Mouse (Mus musculus) hindbrain, embryonic 16.5 days (tissue): Measurements from ENCODE around the gene Prlr. TPM values are rescaled to one million over a fixed set of nuclear protein-coding genes. Genes with fewer than 3 reads are reported as not detected.
A peak's percentile ranks its signal among the peaks of the same experiment; 100 is the strongest.

Source experiments
- ATAC-seq: fragments of 200-750 bp; cut with Nextera tagmentation; 2 replicates; pipeline ENCODE4 v1.8.0; 2017; ENCODE audit warnings: moderate TSS enrichment, moderate library complexity
- H3K27ac ChIP-seq: fragments of 300-500 bp; sonication (generic); 2 replicates; pipeline ENCODE4 v1.5.1; 2014; ENCODE audit warnings: low read depth, mild to moderate bottlenecking, control low read depth, low read length, moderate library complexity
- H3K27me3 ChIP-seq: fragments of 300-500 bp; sonication (generic); replicated peaks from 2 replicates; pipeline ENCODE4 v1.6.1; 2014; ENCODE audit warnings: low read length; ENCODE audit not compliant: control insufficient read depth, insufficient read depth
- H3K36me3 ChIP-seq: fragments of 300-500 bp; sonication (generic); 2 replicates; pipeline ENCODE4 v1.6.1; 2014; ENCODE audit warnings: mild to moderate bottlenecking, low read length, moderate library complexity, mixed read lengths; ENCODE audit not compliant: control insufficient read depth, insufficient read depth
- H3K4me1 ChIP-seq: fragments of 300-500 bp; sonication (generic); 2 replicates; pipeline ENCODE4 v1.6.1; 2014; ENCODE audit warnings: low read depth, low read length; ENCODE audit not compliant: control insufficient read depth, insufficient read depth
- H3K4me2 ChIP-seq: fragments of 300-500 bp; sonication (generic); 2 replicates; pipeline ENCODE4 v1.6.1; 2014; ENCODE audit warnings: mild to moderate bottlenecking, low read length, control low read depth, moderate library complexity
- H3K4me3 ChIP-seq: fragments of 300-500 bp; sonication (generic); 2 replicates; pipeline ENCODE4 v1.5.1; 2014; ENCODE audit warnings: mild to moderate bottlenecking, low read length, control low read depth, moderate library complexity
- H3K9ac ChIP-seq: fragments of 300-500 bp; sonication (generic); 2 replicates; pipeline ENCODE4 v1.6.1; 2014; ENCODE audit warnings: low read depth, mild to moderate bottlenecking, control low read depth, low read length, moderate library complexity
- H3K9me3 ChIP-seq: fragments of 300-500 bp; sonication (generic); 2 replicates; pipeline ENCODE4 v1.6.1; 2014; ENCODE audit warnings: mild to moderate bottlenecking, low read length, moderate library complexity; ENCODE audit not compliant: control insufficient read depth
- WGBS: fragments of 180-500 bp; shearing (Covaris S2); extraction: QIAGEN DNeasy Blood & Tissue Kit; methylation state at CpG from one replicate; pipeline ENCODE4 v1.1.7; 2014; 5-methylcytosine and 5-hydroxymethylcytosine counted together
- polyA plus RNA-seq: library from polyadenylated mRNA; unstranded; fragments of >200 nt; fragmentation: Nextera tagmentation; extraction: Ambion mirVana; gene quantifications from 2 replicates; pipeline ENCODE4 v1.2.1, GENCODE M21; 2015

The Prlr gene
- 2.8 and 2.9 TPM in 2 replicates for polyA plus RNA-seq

DNA sequence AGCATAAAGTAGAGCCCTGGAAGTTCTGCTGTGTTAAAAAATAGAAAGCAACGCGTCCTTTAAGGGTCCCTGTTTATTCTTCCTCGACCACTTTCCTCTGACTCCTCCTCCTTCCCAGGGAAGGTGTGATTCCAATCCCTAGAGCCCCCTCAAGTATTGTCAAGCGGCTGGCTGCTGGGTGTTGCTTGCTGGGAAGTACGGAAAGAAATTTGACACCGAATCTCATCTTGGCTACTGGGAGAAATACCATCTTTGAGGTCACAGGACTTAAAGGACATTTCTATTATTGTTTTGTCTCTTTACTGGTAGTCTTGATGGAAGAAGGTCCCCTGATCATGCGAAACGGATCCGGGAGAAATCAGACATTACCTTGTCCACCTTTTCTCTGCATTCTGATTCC is at the start of gene Prlr:
TSS of gene Prlr (plus strand) at position 156 of the 400 bp plus-strand sequence.
- Histone ChIP-seq H3K9me3 (no peaks in the 10 kb centered on the region), H3K36me3 (no peaks in the 10 kb centered on the region), H3K4me2 (peak within 1 kb of the TSS; percentile 95), H3K27me3 (no peaks in the 10 kb centered on the region), H3K9ac (peak within 1 kb of the TSS; percentile 65), H3K27ac (no peak within 1 kb of the TSS), H3K4me1 (peaks cover 10% of the 10 kb centered on the region), H3K4me3 (peak within 1 kb of the TSS; percentile 53)
- WGBS = 3% methylated on average over 9 of the region's 9 CpGs
- peak; percentile 46; the same call in 1 of the 2 replicates for ATAC-seq

DNA sequence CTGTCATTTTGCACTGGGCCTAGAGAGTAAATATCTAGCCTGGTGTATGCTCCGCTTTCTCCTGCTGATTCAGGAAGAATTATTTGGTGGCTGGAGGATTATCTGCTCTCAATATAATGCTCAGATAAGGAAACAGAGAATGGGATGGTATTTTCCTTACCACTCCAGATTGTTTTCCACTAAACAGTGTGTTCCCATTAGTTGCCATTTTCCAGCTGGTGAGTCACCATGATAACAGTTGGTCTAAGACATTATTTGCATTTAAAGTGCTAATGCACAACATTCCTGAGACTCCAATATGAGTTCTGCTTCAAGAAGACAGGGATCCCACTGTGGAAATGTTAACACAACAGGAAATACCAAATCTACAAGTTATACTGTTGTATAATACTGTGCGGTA is 43.3 kb upstream of the Prlr start:
- ATAC-seq = no peak
- Histone ChIP-seq H3K4me3 (no peak overlapping the region), H3K27ac (no peak overlapping the region)

DNA sequence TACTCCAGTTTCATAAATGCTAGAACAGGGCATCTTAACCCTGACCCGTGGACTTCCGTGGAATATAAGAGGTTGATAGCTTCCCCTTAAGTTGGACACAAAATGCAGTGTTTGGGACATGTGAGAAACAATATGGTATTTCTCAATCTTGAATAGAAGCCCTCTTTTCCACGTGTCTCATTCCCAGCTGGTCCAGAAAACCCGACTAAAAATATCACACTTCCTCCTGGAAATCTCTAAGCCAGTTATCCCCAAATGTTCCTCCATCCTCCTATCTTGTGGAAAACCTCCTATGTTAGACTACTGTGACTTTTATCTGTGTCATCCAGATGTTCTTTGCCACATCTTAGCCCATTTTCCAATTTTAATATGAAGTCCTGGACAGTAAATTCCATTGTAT is 42.1 kb upstream of the Prlr start:
- Histone ChIP-seq H3K9me3 (no peaks in the 10 kb centered on the region), H3K27ac (no peak overlapping the region), H3K9ac (no peak overlapping the region), H3K4me2 (no peak overlapping the region), H3K36me3 (no peaks in the 10 kb centered on the region), H3K27me3 (no peaks in the 10 kb centered on the region), H3K4me3 (no peak overlapping the region), H3K4me1 (no peaks in the 10 kb centered on the region)
- ATAC-seq = no peak
- WGBS = 82% methylated on average over 4 of the region's 4 CpGs

More for the DNA sequence above, 43.3 kb upstream of the Prlr start:
- H3K27me3 ChIP-seq = no peaks in the 10 kb centered on the region
- no peaks in the 10 kb centered on the region for H3K4me1 ChIP-seq
- H3K36me3 ChIP-seq = no peaks in the 10 kb centered on the region
- H3K9me3 ChIP-seq = no peaks in the 10 kb centered on the region
- 89% methylated on average over 2 of the region's 2 CpGs for WGBS
- no peak overlapping the region for H3K9ac ChIP-seq
- H3K4me2 ChIP-seq = no peak overlapping the region

DNA sequence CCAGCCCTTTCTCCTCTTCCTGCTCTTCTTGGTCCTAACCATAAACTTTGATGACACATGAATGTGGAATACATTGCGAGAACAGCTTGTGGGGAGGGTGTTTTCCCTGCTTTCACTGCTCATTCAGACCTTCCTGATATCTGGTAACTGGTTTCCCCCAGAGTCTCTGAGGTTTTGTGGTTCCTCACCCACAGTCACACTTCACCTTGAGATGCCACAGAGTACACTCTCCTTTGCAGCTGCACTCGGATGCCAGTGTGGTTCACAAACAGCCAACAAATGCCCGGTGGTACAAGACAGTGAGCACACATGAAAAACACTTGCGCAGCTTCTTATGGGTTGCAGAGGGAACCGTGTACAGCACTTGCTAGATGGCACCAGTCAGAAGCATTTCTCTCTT is 32.5 kb upstream of the Prlr start:
- Histone ChIP-seq H3K9ac (no peak overlapping the region), H3K36me3 (no peaks in the 10 kb centered on the region), H3K27ac (no peak overlapping the region), H3K9me3 (no peaks in the 10 kb centered on the region), H3K27me3 (no peaks in the 10 kb centered on the region), H3K4me1 (no peaks in the 10 kb centered on the region), H3K4me3 (no peak overlapping the region), H3K4me2 (no peak overlapping the region)
- WGBS = 92% methylated on average over 5 of the region's 5 CpGs
- no peak for ATAC-seq

DNA sequence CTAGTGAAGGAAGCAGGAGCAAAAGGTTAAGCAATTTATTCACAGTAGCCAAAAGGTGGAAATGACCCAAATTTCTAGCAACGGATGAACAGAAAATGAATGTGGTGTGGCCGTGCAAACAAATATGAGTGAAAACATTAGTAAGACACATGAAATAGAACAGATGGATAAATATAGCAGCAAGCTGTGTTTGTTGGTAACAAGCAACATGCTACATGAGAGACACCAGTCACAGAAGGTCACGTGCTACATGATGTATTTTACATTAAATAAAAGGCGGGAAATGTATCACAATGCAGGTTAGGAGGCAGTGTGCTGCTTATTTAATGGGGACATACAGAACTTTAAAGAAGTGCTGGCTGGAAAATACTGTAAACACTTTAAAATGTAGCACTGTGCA is 28.8 kb upstream of the Prlr start:
- no peak for ATAC-seq
- no peak overlapping the region for H3K27ac ChIP-seq
- no peak overlapping the region for H3K9ac ChIP-seq
- H3K4me3 ChIP-seq = no peak overlapping the region
- H3K4me2 ChIP-seq = no peak overlapping the region
- H3K9me3 ChIP-seq = no peaks in the 10 kb centered on the region
- WGBS = 78% methylated on average over 4 of the region's 4 CpGs
- H3K36me3 ChIP-seq = no peaks in the 10 kb centered on the region
- H3K27me3 ChIP-seq = no peaks in the 10 kb centered on the region
- H3K4me1 ChIP-seq = no peaks in the 10 kb centered on the region

DNA sequence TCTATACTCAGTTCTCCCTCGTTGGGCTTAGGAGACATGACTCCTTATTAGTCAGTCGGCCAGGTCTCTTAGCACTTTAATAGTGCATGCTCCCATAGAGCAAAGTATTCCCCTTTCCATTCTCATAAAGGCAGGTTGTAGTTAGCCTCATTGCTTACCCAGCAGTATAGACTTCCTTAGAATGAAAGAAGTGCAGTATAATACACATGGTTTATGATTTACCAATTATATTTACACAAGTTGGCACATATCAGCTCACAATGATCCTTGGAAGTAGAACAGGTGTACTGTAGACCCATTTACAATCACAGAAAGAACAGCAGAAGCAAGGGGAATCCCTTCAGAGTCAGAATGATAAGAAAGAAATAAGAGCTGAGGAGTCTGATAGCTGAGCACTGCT is 16.4 kb upstream of the Prlr start:
- no peaks in the 10 kb centered on the region; the same call in 1 of the 2 replicates for H3K9me3 ChIP-seq
- H3K27ac ChIP-seq = no peak overlapping the region
- no peak overlapping the region for H3K4me3 ChIP-seq
- WGBS = 97% methylated on average over 2 of the region's 2 CpGs
- H3K4me2 ChIP-seq = no peak overlapping the region
- no peaks in the 10 kb centered on the region for H3K27me3 ChIP-seq
- no peaks in the 10 kb centered on the region for H3K4me1 ChIP-seq
- H3K36me3 ChIP-seq = no peaks in the 10 kb centered on the region
- ATAC-seq = no peak
- no peak overlapping the region for H3K9ac ChIP-seq

DNA sequence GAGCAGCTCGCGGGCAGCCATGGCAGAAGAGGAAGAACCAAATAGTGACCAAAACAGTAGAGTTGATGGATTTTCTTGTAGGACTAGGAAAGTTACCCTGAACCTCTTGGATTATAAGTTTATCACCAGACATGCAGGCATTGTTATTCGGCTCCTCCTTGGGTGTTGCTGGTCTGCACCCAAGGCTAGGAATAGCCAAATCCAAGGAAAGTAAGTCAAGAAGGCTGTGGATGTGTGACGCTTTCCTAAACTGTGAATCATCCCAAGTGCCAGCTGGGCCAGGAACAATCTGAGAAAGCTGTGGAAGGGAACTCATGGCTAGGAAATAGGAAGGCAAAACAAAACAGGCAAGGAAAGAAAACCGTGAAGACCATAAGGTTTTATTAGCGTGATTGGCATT is 2.0 kb upstream of the Prlr start:
- H3K27me3 ChIP-seq = no peaks in the 10 kb centered on the region
- no peaks in the 10 kb centered on the region for H3K9me3 ChIP-seq
- no peak overlapping the region for H3K4me3 ChIP-seq
- no peak for ATAC-seq
- whole genome bisulfite sequencing = 90% methylated on average over 6 of the region's 6 CpGs
- peaks cover 10% of the 10 kb centered on the region for H3K4me1 ChIP-seq
- H3K27ac ChIP-seq = no peak overlapping the region
- no peak overlapping the region for H3K4me2 ChIP-seq
- H3K9ac ChIP-seq = no peak overlapping the region
- no peaks in the 10 kb centered on the region for H3K36me3 ChIP-seq

DNA sequence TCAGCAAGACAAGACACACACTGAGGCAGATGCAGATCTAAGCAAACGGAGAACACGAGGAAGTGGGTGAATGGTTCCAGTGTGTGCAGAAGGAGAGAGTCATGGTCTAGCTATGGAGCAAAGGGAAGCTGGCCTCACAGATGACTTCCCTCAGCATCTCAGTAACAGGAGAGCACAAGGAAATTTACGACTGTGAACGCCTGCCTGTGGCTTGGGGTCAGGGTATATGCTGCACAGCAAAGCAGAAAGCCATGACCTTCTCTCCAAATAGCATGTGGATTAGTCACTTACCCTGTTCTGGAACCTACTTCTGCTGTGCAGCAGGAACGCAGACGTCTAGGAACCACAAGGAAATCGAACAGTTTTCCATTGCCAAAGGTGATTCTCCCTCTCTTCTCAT is 1.4 kb upstream of the Prlr start:
- H3K4me1 ChIP-seq = peaks cover 10% of the 10 kb centered on the region
- H3K9me3 ChIP-seq = no peaks in the 10 kb centered on the region
- H3K27me3 ChIP-seq = no peaks in the 10 kb centered on the region
- no peak overlapping the region for H3K4me2 ChIP-seq
- H3K36me3 ChIP-seq = no peaks in the 10 kb centered on the region
- H3K27ac ChIP-seq = no peak overlapping the region
- no peak overlapping the region for H3K9ac ChIP-seq
- WGBS = 85% methylated on average over 7 of the region's 7 CpGs
- ATAC-seq = no peak
- H3K4me3 ChIP-seq = no peak overlapping the region

DNA sequence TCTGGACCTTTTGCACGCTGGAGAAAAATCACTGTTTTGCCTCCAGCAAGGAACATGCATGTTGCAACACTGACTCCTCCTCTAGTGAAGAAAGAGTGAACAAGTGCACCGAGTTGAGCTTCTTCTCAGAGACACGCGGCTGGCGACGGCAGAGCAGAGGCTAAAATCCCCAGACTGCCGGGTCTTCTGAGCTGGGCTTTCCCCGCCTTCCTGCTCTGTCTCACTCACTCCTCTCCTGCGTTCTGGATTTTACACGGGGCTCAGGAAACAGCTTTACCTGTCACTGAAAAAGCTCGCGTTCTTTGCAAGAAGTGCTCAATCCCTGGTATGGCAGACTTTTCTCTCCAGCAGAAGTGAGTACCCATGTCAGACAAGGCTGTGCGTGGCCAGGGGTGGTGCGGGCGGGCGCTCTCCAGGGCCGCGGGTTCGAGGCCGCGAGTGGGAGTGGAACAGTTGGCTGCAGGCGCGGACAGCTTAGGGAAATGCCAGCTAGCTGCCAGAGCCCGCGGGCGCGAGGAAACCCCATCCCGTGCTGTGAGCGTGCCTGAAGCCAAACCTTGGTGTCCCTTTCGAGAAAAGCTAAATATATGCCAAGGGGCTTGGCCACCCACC is 587 bp downstream of the Prlr start:
- WGBS = 1% methylated on average over 30 of the region's 30 CpGs
- peak overlapping the region; percentile 95 for H3K4me2 ChIP-seq
- peaks cover 10% of the 10 kb centered on the region for H3K4me1 ChIP-seq
- H3K27ac ChIP-seq = no peak overlapping the region
- no peaks in the 10 kb centered on the region for H3K9me3 ChIP-seq
- H3K4me3 ChIP-seq = peak overlapping the region; percentile 53
- no peaks in the 10 kb centered on the region for H3K36me3 ChIP-seq
- H3K9ac ChIP-seq = peak overlapping the region; percentile 65
- peak; percentile 88 for ATAC-seq
- no peaks in the 10 kb centered on the region for H3K27me3 ChIP-seq
